Mouse (Mus musculus): Measurements from ENCODE around the gene Ak9. TPM values are rescaled to one million over a fixed set of nuclear protein-coding genes. Genes with fewer than 3 reads are reported as not detected.

The Ak9 gene
- total and polyA plus RNA-seq, 3 experiments, result 0.21 TPM; not detected in 2

DNA sequence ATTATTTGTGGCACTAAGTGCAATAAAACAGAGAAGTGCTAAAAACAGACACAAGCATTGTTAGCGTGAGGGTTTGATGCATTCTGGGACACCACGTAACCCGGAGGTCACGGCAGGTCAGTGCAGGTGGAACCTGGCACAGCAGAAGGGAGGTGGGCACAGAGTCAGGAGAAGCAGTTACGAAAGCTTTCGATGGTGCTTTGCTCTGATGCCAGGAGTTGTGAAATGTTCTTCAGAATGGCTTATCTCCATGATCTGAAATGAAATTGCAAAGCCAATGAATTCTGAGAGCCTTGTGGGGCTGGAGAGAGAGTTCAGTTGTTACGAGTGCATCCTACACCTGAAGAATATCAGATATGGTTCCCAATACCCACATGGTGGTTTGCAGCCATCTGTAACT is 37.6 kb downstream of the Ak9 start:
- no peak overlapping the region for H3K4me3 ChIP-seq (ENCODE audit: control insufficient read depth in 1 of 2, insufficient read depth in 1 of 2, low read depth in 2 of 2, low read length in 2 of 2)
- H3K9me3 ChIP-seq (replicated peaks; ENCODE audit: insufficient read depth, low read length), result no peaks in the 10 kb centered on the region
- DNase-seq (ENCODE audit: low read depth, low spot score), result no peak

GRCm38 (mm10) chr10:41365086-41365485 is 61.3 kb downstream of the Ak9 start:
- Histone ChIP-seq H3K27me3 (ENCODE audit: control insufficient read depth in 1 of 2, insufficient read depth in 2 of 2, low read length in 2 of 2) (peaks cover 6 to 9% of the 10 kb centered on the region in 2 experiments; a peak in 3 of 4 replicates), H3K9ac (ENCODE audit: control insufficient read depth, low read depth, low read length, poor library complexity, severe bottlenecking) (no peak overlapping the region), H3K36me3 (ENCODE audit: control insufficient read depth in 1 of 2, insufficient read depth in 2 of 2, low read length in 2 of 2) (no peaks in the 10 kb centered on the region), H3K4me3 (ENCODE audit: control insufficient read depth in 1 of 2, insufficient read depth in 1 of 2, low read depth in 2 of 2, low read length in 2 of 2) (no peak overlapping the region), H3K4me1 (ENCODE audit: control insufficient read depth in 1 of 2, insufficient read depth in 2 of 2, low read length in 2 of 2) (no peaks in the 10 kb centered on the region), H3K79me2 (ENCODE audit: control insufficient read depth, insufficient read depth, low read length, poor library complexity) (no peaks in the 10 kb centered on the region), H3K9me3 (replicated peaks; ENCODE audit: insufficient read depth, low read length) (no peaks in the 10 kb centered on the region), H3K27ac (ENCODE audit: control insufficient read depth, low read depth, low read length) (no peak overlapping the region)
- TF ChIP-seq USF1 (IDR thresholded peaks at IDR 0.05; ENCODE audit: low read depth, low read length) (no peak), GATA1 (IDR thresholded peaks at IDR 0.05; ENCODE audit: low read depth, low read length) (no peak), CHD1 (IDR thresholded peaks at IDR 0.05; ENCODE audit: low read depth, low read length) (no peak), KAT2A (conservative IDR thresholded peaks at IDR 0.05; ENCODE audit: low read depth, low read length) (no peak), HCFC1 (IDR thresholded peaks at IDR 0.05; ENCODE audit: low read depth, low read length) (no peak), CHD2 (IDR thresholded peaks at IDR 0.05; ENCODE audit: low read length) (no peak)
- no peak for DNase-seq (ENCODE audit: low read depth, low spot score)

More for the DNA sequence above, 37.6 kb downstream of the Ak9 start:
- Histone ChIP-seq H3K27ac (ENCODE audit: control insufficient read depth, low read depth, low read length) (no peak overlapping the region), H3K79me2 (ENCODE audit: control insufficient read depth, insufficient read depth, low read length, poor library complexity) (no peaks in the 10 kb centered on the region), H3K4me1 (ENCODE audit: control insufficient read depth in 1 of 2, insufficient read depth in 2 of 2, low read length in 2 of 2) (no peaks in the 10 kb centered on the region), H3K9ac (ENCODE audit: control insufficient read depth, low read depth, low read length, poor library complexity, severe bottlenecking) (no peak overlapping the region), H3K27me3 (ENCODE audit: control insufficient read depth in 1 of 2, insufficient read depth in 2 of 2, low read length in 2 of 2) (peaks cover 2 to 4% of the 10 kb centered on the region in 2 experiments; a peak in 2 of 4 replicates), H3K36me3 (ENCODE audit: control insufficient read depth in 1 of 2, insufficient read depth in 2 of 2, low read length in 2 of 2) (no peaks in the 10 kb centered on the region)
- TF ChIP-seq JUND (IDR thresholded peaks at IDR 0.05; ENCODE audit: low read depth, low read length), result no peak
- TF ChIP-seq MAFK (IDR thresholded peaks at IDR 0.05; ENCODE audit: borderline replicate concordance, low read depth, low read length), result no peak
- TF ChIP-seq ZMIZ1 (IDR thresholded peaks at IDR 0.05; ENCODE audit: low read depth, low read length), result no peak
- no peak for TF ChIP-seq GATA1 (IDR thresholded peaks at IDR 0.05; ENCODE audit: low read depth, low read length)
- TF ChIP-seq RAD21 (IDR thresholded peaks at IDR 0.05; ENCODE audit: low read depth, low read length), result no peak
- TF ChIP-seq MXI1 (IDR thresholded peaks at IDR 0.05; ENCODE audit: low read depth, low read length), result no peak
- TF ChIP-seq GABPA (IDR thresholded peaks at IDR 0.05; ENCODE audit: low read depth, low read length), result no peak
- TF ChIP-seq NELFE (IDR thresholded peaks at IDR 0.05; ENCODE audit: low read depth, low read length), result no peak
- no peak for TF ChIP-seq NRF1 (IDR thresholded peaks at IDR 0.05; ENCODE audit: insufficient read depth, low read depth, low read length, poor library complexity, severe bottlenecking)
- TF ChIP-seq ETS1 (IDR thresholded peaks at IDR 0.05; ENCODE audit: low read depth, low read length), result no peak
- no peak for TF ChIP-seq SIN3A (IDR thresholded peaks at IDR 0.05; ENCODE audit: low read length)

Measured in MEL (cell line).